Mouse (Mus musculus) ES-Bruce4 (cell line): ENCODE results near the gene Klhdc2. TPM values are rescaled to one million over a fixed set of nuclear protein-coding genes. Genes with fewer than 3 reads are reported as not detected.

ENCODE experiments used
- H3K27ac ChIP-seq: 2 replicates; pipeline ENCODE4 v1.5.1; 2012; ENCODE audit warnings: low read length, inconsistent platforms; ENCODE audit not compliant: insufficient read depth
- H3K27me3 ChIP-seq: 2 replicates; pipeline ENCODE4 v1.6.1; 2012; ENCODE audit warnings: mild to moderate bottlenecking, low read length, inconsistent platforms; ENCODE audit not compliant: control insufficient read depth, poor library complexity, insufficient read depth, severe bottlenecking
- H3K36me3 ChIP-seq: 2 replicates; pipeline ENCODE4 v1.6.1; 2012; ENCODE audit warnings: inconsistent platforms, mild to moderate bottlenecking, low read length, moderate library complexity; ENCODE audit not compliant: control insufficient read depth, poor library complexity, insufficient read depth, severe bottlenecking
- H3K4me1 ChIP-seq: one replicate; pipeline ENCODE4 v1.8.1; 2011; ENCODE audit warnings: low read length; ENCODE audit not compliant: control insufficient read depth, insufficient read depth
- H3K4me3 ChIP-seq: 2 replicates; pipeline ENCODE4 v1.5.1; 2011; ENCODE audit warnings: low read depth, mild to moderate bottlenecking, low read length
- H3K9ac ChIP-seq: 2 replicates; pipeline ENCODE4 v1.6.1; 2012; ENCODE audit warnings: low read depth, mild to moderate bottlenecking, inconsistent platforms; ENCODE audit not compliant: poor library complexity, severe bottlenecking
- H3K9me3 ChIP-seq: replicated peaks from 2 replicates; pipeline ENCODE4 v1.6.1; 2012; ENCODE audit warnings: mild to moderate bottlenecking, low read length, inconsistent platforms; ENCODE audit not compliant: control insufficient read depth, poor library complexity, insufficient read depth, severe bottlenecking
- CTCF ChIP-seq: IDR thresholded peaks from one replicate; pipeline ENCODE4 v1.8.1; 2011; ENCODE audit warnings: low read depth, low read length
- EP300 ChIP-seq: IDR thresholded peaks from 2 replicates; pipeline ENCODE4 v1.6.1; 2011; ENCODE audit warnings: low read depth, low read length; ENCODE audit not compliant: insufficient read depth
- POLR2A ChIP-seq: IDR thresholded peaks from one replicate; pipeline ENCODE4 v1.8.1; 2011; ENCODE audit warnings: low read length; ENCODE audit not compliant: insufficient read depth
- polyA plus RNA-seq: library from polyadenylated mRNA; stranded (reverse); fragments of >200 nt; gene quantifications from 2 replicates; pipeline ENCODE4 v1.2.4, GENCODE M21; 2011; ENCODE audit warnings: low read depth; ENCODE audit not compliant: missing spikeins, insufficient read depth, insufficient read length

Klhdc2 gene
- polyA plus RNA-seq = 65.1 and 68.2 TPM in 2 replicates

DNA sequence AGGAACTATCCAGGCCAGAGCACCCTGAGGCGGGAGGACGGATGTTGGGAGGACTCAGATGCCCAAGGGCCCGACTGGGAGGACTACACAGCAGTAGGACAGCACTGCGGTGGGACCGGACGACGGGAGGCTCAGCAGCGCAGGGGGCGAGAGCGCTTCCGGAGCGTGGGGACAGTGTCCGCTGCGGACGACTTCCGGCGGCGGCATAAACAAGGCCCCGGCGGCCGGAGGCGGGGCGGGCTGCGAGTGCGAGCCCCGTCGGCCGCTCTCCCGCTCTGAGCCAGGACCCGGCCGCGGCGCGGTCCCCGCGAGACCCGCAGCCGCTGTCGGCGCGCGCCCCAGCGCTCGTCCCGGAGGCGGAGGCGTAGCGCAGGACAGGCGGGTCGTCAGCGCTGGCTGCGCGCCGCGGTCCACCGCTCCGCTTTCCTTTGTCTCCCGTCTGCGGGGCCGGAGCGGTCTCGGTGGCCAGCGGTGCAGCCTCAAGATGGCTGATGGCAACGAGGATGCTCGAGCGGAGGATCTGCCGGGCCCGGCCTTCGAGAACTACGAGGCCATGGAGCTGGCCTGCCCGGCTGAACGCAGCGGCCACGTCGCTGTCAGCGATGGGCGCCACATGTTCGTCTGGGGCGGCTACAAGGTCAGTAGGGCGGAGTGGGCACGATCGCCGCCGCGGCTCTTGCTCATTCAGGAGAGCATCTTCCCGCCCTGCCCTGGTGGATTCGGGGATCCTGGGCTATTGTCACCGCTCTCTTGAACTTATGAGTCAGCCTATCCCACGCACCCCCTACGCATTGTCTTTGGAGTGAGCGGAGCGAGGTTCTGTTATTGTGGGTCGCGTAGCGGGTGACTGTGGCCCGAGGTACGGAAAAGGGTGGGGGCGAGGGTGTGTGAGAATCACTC lies at the start of gene Klhdc2:
TSS of gene Klhdc2 (plus strand) at position 171 of the 900 bp plus-strand sequence.
- TF ChIP-seq EP300 (peak; percentile 72; the same call in 1 of the 2 replicates), POLR2A (no peak)
- Histone ChIP-seq H3K36me3 (no peaks in the 10 kb centered on the region; the same call in 1 of the 2 replicates), H3K27me3 (no peaks in the 10 kb centered on the region), H3K4me3 (peak within 1 kb of the TSS; percentile 94), H3K27ac (no peak within 1 kb of the TSS), H3K9me3 (no peaks in the 10 kb centered on the region), H3K9ac (peak within 1 kb of the TSS; percentile 54), H3K4me1 (peaks cover 2% of the 10 kb centered on the region)

- no peaks in the 10 kb centered on the region for H3K4me1 ChIP-seq
- H3K27ac ChIP-seq = no peak overlapping the region
- no peaks in the 10 kb centered on the region for H3K9me3 ChIP-seq
- no peaks in the 10 kb centered on the region for H3K36me3 ChIP-seq
- no peaks in the 10 kb centered on the region for H3K27me3 ChIP-seq
- H3K4me3 ChIP-seq = no peak overlapping the region
- H3K9ac ChIP-seq = no peak overlapping the region
- no peak for TF ChIP-seq POLR2A
- TF ChIP-seq EP300 = no peak
- no peak for TF ChIP-seq CTCF
Measured at GRCm38 (mm10) chr12:69249766-69250165, 46.7 kb upstream of the Klhdc2 start.

- TF ChIP-seq CTCF = no peak
- no peak for TF ChIP-seq POLR2A
- TF ChIP-seq EP300 = no peak
- H3K27me3 ChIP-seq = no peaks in the 10 kb centered on the region
- no peaks in the 10 kb centered on the region for H3K4me1 ChIP-seq
- H3K9ac ChIP-seq = no peak overlapping the region
- H3K9me3 ChIP-seq = no peaks in the 10 kb centered on the region
- no peak overlapping the region for H3K27ac ChIP-seq
- no peaks in the 10 kb centered on the region for H3K36me3 ChIP-seq
- H3K4me3 ChIP-seq = no peak overlapping the region
Measured at GRCm38 (mm10) chr12:69250756-69251155, 45.7 kb upstream of the Klhdc2 start.

- no peak overlapping the region for H3K9ac ChIP-seq
- no peaks in the 10 kb centered on the region for H3K4me1 ChIP-seq
- no peaks in the 10 kb centered on the region for H3K9me3 ChIP-seq
- TF ChIP-seq POLR2A = no peak
- no peak for TF ChIP-seq CTCF
- no peak for TF ChIP-seq EP300
- no peaks in the 10 kb centered on the region for H3K27me3 ChIP-seq
- H3K4me3 ChIP-seq = no peak overlapping the region
- H3K36me3 ChIP-seq = no peaks in the 10 kb centered on the region
- H3K27ac ChIP-seq = no peak overlapping the region
Measured at GRCm38 (mm10) chr12:69253806-69254205, 42.7 kb upstream of the Klhdc2 start.

DNA sequence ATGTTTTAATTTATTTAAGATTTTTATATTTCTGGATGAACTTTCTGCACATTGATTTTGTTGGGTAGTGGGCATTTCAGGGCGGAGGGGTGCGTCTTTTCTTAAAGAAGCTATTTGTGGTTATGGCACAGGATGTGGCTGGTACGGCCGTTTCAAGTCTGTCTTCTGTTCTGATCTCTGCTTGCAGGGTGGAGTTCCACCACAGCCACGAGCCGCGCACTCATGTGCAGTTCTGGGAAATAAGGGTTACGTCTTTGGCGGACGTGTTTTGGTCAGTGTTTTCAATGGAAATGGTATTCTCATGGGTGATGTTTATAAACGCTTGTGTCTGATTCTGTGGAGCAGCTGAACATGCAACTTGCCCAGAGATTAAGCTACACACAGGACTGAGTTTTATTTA lies 38.6 kb upstream of the Klhdc2 start:
- no peaks in the 10 kb centered on the region for H3K4me1 ChIP-seq
- H3K27ac ChIP-seq = no peak overlapping the region
- no peaks in the 10 kb centered on the region for H3K27me3 ChIP-seq
- no peaks in the 10 kb centered on the region for H3K9me3 ChIP-seq
- no peak overlapping the region for H3K9ac ChIP-seq
- H3K4me3 ChIP-seq = no peak overlapping the region
- H3K36me3 ChIP-seq = no peaks in the 10 kb centered on the region
- TF ChIP-seq POLR2A = no peak
- TF ChIP-seq EP300 = no peak
- TF ChIP-seq CTCF = no peak

GRCm38 (mm10) chr12:69262251-69262650 lies 34.2 kb upstream of the Klhdc2 start:
- no peak for TF ChIP-seq CTCF
- TF ChIP-seq EP300 = no peak
- TF ChIP-seq POLR2A = no peak
- Histone ChIP-seq H3K9me3 (no peaks in the 10 kb centered on the region), H3K9ac (no peak overlapping the region)

More at GRCm38 (mm10) chr12:69262251-69262650, 34.2 kb upstream of the Klhdc2 start:
- Histone ChIP-seq H3K36me3 (no peaks in the 10 kb centered on the region), H3K4me3 (no peak overlapping the region), H3K27me3 (no peaks in the 10 kb centered on the region), H3K27ac (no peak overlapping the region), H3K4me1 (no peaks in the 10 kb centered on the region)
